Mouse (Mus musculus): ENCODE data around the gene Slc38a5. TPM values are rescaled to one million over a fixed set of nuclear protein-coding genes. Genes with fewer than 3 reads are reported as not detected.

The Slc38a5 gene
- polyA plus RNA-seq (2017; shearing (Covaris generic)) = under 1 TPM; 0.25 to 0.49 TPM

GRCm38 (mm10) chrX:8271083-8271820 lies at the start of gene Slc38a5:
Gene Slc38a5 (plus strand): TSS chrX:8271133.

GRCm38 (mm10) chrX:8252334-8253285 lies 18.3 kb upstream of the Slc38a5 start, which contains the start of gene Ftsj1:
Gene Ftsj1 (minus strand): TSS chrX:8252406.

GRCm38 (mm10) chrX:8327124-8327523 lies 56.2 kb downstream of the Slc38a5 start, which contains the start of gene Ssxb10:
Gene Ssxb10 (plus strand): TSS chrX:8327424.

Other genes with a start within 250 kb of the Slc38a5 start
- 10 to 100 TPM; 17.5 to 26.2 TPM for gene Suv39h1, start 196.4 kb upstream of the Slc38a5 start, polyA plus RNA-seq (2017; shearing (Covaris generic))
- gene Was, start 180.6 kb upstream of the Slc38a5 start, polyA plus RNA-seq (2017; shearing (Covaris generic)) = 100 to 1,000 TPM in 1 of 2 experiments, 10 to 100 TPM in 1; 98.6 to 110 TPM
- gene Wdr13, start 138.2 kb upstream of the Slc38a5 start, polyA plus RNA-seq (2017; shearing (Covaris generic)) = 10 to 100 TPM; 13.4 to 18.7 TPM
- 100 to 1,000 TPM; 668 to 956 TPM for gene Rbm3, start 125.3 kb upstream of the Slc38a5 start, polyA plus RNA-seq (2017; shearing (Covaris generic))
- gene Tbc1d25, start 95.0 kb upstream of the Slc38a5 start, polyA plus RNA-seq (2017; shearing (Covaris generic)) = 10 to 100 TPM; 12.7 to 18.0 TPM
- 100 to 1,000 TPM; 142 to 256 TPM for gene Ebp, start 77.6 kb upstream of the Slc38a5 start, polyA plus RNA-seq (2017; shearing (Covaris generic))
- under 1 TPM in 1 of 2 experiments, not detected in 1; 0.17 TPM for gene Porcn, start 64.6 kb upstream of the Slc38a5 start, polyA plus RNA-seq (2017; shearing (Covaris generic))
- gene Ftsj1, start 18.7 kb upstream of the Slc38a5 start, polyA plus RNA-seq (2017; shearing (Covaris generic)) = 10 to 100 TPM; 21.5 to 24.9 TPM
- gene Ssxb10, start 56.3 kb downstream of the Slc38a5 start, polyA plus RNA-seq (2017; shearing (Covaris generic)) = not detected
- gene Ssxb9, start 95.8 kb downstream of the Slc38a5 start, polyA plus RNA-seq (2017; shearing (Covaris generic)) = not detected
- not detected for gene Ssxb1, start 142.2 kb downstream of the Slc38a5 start, polyA plus RNA-seq (2017; shearing (Covaris generic))
- gene Ssxb2, start 190.6 kb downstream of the Slc38a5 start, polyA plus RNA-seq (2017; shearing (Covaris generic)) = not detected

All from activated CD4-positive, CD25-positive, alpha-beta regulatory T cell (primary cell).